Mouse (Mus musculus): ENCODE results near the gene Dhrs7.

The Dhrs7 gene

GRCm38 (mm10) chr12:72654698-72655097, 10.0 kb downstream of the Dhrs7 start:
- DNase-seq (ENCODE audit: low spot score) = no peak

- DNase-seq (ENCODE audit: low spot score) = no peak
These were observed 14.9 kb downstream of the Dhrs7 start, which contains the start of gene Gm4756 for GRCm38 (mm10) chr12:72649611-72650330. TSS of gene Gm4756 (minus strand) at chr12:72649661.

- no peak for DNase-seq (ENCODE audit: low spot score)
These were observed 15.8 kb downstream of the Dhrs7 start for GRCm38 (mm10) chr12:72648921-72649320.

GRCm38 (mm10) chr12:72638025-72638424, 26.7 kb downstream of the Dhrs7 start:
- DNase-seq (ENCODE audit: low spot score) = no peak

- DNase-seq (ENCODE audit: low spot score) = no peak
These were observed 36.0 kb downstream of the Dhrs7 start for GRCm38 (mm10) chr12:72628751-72629150.

- DNase-seq (ENCODE audit: low spot score) = no peak
These were observed 41.7 kb downstream of the Dhrs7 start for GRCm38 (mm10) chr12:72622853-72623496.

- DNase-seq (ENCODE audit: low spot score) = no peak
These were observed 43.3 kb downstream of the Dhrs7 start for GRCm38 (mm10) chr12:72621441-72621840.

GRCm38 (mm10) chr12:72620856-72621255, 43.9 kb downstream of the Dhrs7 start:
- no peak for DNase-seq (ENCODE audit: low spot score)

- no peak for DNase-seq (ENCODE audit: low spot score)
These were observed 52.7 kb downstream of the Dhrs7 start for GRCm38 (mm10) chr12:72612053-72612452.
